Mouse (Mus musculus) WW6 (cell line): ENCODE data around the gene Cdkn2aipnl.

ENCODE experiments used
- DNase-seq: peaks from one replicate; pipeline ENCODE4 v3.0.0-alpha.2; 2013; ENCODE audit warnings: low read depth, low spot score

Cdkn2aipnl gene

DNA sequence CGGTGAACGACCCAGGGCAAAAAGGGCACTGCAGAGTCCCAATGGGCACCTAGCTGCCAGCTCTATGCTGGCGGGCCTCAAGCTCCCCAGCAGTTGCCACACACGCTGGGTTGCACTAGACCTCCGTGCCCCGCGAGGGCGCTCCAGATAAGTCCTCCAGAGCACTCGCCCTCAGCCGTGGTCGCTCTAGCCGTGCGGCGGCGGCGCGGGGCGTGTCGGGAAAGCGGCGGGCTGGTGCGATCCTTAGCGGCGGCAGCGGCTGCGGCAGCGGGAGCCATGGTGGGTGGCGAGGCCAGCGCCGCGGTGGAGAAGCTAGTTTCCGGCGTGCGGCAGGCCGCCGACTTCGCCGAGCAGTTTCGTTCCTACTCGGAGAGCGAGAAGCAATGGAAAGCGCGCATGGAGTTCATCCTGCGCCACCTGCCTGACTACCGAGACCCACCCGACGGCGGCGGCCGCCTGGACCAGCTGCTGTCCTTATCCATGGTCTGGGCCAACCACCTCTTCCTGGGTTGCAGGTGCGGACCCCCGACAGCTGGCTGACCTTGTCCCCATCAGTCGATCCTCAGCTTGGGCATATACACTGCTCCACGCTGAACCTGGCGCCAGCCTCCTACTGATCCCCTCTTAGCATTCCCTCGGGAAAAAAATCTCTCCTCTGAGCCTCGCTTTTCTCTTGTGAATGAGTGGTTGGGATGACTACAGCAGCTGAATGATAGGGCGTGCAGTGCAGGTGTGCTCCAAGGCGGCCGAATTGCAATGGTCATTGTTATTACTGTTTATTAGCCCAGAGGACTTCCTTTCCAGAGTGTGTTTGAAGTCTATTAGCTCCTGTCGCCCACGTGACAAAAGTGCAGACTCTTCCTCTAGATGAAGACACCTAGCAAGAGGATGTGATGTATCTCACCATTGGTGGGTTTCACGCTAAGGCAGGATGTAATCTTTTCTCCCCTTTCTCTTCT lies at the start of gene Cdkn2aipnl:
Gene Cdkn2aipnl (plus strand): TSS at position 219 of the 959 bp plus-strand sequence.
- DNase-seq: peak; percentile 92

DNA sequence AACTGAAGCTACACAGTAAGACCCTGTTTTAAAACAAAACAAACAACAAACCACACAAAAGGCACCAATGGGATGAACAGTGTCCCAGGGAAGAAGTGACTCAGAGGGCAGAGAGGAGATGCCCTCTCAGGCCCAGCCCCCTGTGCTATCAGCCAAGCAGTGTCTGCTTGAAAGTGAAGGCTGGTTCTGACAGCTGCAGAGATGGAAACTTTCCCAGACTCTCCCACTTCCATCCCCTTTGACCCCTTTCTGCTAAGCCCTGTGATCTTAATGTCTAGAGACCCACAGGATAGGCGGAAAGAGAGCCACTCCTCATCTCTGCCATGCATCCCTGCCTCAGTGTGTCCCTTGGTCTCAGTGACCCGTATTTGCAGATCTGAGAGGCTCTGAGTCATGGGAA lies 49.5 kb upstream of the Cdkn2aipnl start:
- DNase-seq: no peak

DNA sequence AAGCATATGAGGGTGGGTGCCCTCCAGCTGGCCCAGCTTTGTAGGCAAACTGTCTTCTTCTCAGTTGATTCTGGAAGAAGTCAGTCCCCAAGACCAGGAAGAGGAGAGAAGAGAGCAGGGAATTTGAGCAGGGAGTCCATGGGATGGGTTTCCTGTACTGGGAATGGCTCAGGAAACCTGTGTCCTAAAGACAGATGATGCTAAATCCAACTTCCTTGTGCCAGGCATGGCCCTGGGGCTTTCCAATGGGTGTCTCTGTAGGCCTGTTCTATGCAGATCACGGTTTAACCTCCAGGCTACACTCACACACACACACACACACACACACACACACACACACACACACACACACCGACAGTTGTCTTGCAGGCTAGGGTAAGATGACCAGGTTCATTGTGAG lies 48.9 kb upstream of the Cdkn2aipnl start:
- DNase-seq: no peak

DNA sequence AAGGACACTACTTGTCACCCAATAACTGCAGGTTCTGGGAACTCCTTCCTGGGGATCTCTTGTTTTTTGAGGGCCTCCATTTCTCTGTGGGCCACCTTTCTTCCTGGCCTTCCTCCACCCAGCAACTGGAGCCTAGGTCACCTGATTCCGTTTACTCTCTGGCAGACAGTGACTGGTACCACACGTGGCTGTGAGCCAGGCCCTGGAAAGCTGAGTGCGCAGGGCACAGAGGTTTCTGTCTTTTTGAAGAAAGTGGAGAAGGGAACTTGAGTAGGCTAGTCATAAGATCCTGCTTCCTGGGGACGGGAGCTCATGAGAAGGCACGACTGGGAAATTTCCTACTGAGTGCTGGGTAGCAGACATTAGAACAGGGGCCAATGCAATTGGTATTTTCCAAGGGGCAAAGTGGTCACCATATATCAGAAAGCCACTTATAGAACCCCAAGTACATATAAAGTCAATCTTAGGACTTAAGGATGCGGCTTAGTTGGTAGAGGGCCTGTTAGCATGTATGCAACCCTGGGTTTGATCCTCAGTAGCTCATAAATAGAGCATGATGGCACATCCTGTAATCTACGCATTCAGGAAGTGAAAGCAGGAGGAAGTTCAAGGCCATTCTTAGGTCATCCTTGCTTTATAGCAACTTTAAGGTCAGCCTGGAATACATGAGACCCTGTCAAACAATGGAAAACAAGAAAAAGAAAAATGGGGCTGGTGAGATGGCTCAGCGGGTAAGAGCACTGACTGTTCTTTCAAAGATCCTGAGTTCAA lies 45.9 kb upstream of the Cdkn2aipnl start:
- DNase-seq: no peak

DNA sequence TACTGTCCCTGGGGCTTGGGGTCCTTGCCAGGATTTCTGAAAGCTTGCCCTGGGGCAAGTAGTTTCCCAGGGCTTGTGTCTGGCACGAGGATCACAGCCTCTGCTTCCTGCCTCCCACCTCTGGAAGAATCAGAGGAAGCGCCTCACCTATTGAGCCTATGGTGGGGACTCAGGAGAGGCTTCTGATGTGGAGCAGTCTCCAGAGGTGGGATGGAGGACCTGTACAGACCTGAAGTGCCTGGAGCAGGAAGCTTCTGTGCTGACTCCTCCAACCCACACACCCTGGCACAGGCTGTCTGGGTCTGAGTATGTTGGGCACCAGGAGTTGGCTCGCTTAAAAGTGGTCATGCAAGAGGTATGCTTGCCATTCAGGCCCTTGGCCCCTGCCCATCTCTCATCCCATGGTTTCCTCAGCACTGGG lies 45.0 kb upstream of the Cdkn2aipnl start:
- no peak for DNase-seq

DNA sequence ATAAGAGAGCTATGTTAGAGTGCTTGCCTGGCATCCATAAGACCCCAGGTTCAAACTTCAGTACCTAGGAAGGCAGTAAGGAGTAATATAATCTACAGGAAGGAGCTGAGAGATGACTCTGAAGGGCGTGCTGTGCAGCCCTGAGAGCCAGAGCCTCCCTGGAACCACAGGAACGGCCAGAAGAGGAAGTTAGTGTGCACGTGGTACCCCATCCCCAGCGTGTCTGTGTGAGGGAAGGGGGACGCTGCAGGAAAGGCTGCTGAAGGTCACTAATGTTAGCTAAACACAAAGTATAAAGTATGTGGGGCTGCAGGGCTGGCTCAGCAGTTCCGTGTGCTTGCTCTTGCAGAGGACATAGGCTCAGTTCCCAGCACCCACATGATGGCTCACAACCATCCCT lies 41.9 kb upstream of the Cdkn2aipnl start:
- no peak for DNase-seq

DNA sequence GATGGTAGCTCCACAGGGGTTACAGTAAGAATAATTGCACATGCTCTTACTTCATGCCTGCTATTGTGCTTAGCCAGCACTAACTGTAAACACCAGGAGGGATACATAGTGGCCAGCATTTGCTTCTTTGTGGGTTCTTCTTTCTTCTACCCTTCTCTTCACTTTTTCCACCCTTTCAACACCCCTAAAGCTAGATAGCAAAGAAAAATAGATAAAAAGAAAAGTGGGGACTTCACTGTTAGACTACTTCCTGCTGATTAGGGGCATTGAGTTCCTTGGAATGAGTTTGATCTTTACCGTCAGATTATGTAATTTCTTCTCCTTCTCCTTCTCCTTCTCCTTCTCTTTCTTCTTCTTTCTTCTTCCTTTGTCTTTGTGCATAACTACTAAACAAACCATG lies 41.1 kb upstream of the Cdkn2aipnl start:
- DNase-seq: no peak

DNA sequence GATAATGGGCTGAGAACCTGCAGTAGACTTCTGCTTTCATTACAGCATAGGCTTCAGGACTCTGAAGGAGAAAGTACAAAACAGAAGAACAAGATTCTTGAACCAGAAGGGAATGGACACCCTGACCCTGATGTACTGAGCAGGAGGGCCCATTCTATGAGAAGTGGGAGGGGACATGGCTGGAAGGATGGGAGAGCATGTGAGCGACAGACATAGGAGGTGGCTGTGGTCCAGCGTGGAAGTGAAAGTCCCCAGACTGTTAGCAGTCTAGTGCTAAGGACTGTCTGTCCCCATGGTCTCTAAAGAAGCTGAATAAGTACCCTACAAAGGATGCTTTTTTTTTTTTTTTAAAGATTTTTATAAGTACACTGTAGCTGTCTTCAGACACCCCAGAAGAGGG lies 40.4 kb upstream of the Cdkn2aipnl start:
- DNase-seq: no peak

DNA sequence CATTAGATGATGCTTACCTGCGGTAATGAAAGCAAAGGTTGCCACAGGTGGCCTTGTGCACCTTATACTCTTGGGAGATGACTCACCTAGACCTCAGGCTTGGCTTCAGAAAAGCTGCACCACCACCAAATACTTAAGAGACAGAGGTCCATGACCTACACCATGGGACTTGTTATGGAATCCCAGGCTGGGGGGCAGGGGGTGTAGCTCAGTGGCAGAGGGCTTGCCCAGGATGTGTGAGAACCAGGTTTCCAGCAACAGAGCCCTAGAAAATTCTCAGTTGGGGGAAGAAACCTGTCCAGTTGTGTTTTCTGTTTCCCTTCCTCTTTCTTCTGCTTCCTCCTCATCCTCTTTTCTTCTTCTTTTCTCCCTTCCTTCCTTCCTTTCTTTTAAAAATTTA lies 36.3 kb upstream of the Cdkn2aipnl start:
- DNase-seq: no peak

DNA sequence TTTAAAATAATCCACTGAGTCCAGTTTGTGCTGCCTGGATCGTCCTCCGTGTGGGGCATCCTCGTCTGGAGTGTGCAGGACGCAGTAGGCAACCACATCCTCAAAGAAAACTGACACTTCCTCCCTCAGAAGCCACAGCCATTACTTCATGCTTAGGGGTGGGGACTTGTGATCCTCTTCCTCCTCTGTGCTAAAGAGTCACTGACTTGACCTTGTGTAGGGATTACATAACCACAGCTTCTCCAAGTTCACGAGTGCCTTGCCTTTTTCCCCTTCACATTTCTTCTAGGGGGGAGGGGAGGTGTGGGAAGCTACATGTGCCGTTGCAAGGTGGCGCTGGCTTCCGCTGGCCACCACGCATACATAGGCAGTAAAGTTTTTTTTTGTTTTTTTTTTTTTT lies 35.7 kb upstream of the Cdkn2aipnl start:
- DNase-seq: no peak

DNA sequence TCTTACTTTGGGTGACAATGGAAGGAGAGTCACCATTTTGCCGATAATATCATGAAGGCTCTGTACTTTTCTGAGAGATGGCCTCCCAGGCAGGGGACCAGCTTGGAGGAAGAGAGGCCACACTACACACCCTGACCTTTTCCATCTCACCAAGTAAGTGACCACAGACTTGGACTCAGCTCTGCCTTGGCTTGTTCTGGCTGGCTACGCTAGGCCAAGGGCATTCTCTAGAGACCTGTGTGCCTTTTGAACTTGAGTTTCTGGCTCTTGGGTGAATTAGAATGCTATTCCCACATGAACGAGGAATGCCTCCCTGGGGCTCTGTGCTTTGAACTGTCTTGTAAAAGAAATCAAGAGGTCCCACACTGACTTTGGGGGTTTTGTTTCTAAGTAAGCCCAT lies 33.2 kb upstream of the Cdkn2aipnl start:
- no peak for DNase-seq

DNA sequence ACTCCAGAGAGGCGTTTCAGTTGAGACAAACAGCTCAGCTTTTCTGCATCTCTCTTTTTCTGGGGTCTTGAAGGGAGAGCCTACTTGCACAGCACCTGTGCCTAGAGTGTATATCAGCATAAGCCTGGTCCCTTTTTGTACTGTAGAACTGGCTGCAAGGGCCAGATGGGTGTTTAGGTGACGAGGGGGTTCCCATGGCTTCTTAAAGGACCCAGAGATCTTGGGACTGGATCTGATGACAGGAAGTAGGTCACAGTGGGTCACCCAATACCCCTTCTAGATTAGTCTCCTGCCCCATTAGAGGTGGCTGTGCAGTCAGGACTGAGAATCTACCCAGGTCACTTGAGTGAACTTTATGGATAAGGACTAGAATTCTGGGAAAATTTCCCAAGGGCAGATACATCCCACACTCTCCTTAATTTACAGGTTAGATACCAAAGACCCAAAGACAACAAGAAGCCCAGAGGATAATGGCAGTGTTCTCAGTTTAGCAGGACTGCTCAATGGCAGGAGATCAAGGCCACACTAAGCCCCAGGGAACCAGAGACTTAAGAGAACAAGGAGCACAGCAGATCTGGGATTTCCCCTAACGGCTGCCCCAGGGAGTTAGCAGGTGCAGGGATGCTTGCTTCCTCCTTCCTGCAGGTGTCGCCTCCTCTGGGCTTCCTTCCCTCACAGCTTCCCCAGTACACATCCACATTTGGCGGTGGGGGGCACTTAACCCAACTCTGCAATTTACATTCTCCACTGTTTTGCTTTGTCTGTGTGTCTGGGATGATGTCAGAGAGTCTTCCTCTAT lies 31.6 kb upstream of the Cdkn2aipnl start:
- no peak for DNase-seq

DNA sequence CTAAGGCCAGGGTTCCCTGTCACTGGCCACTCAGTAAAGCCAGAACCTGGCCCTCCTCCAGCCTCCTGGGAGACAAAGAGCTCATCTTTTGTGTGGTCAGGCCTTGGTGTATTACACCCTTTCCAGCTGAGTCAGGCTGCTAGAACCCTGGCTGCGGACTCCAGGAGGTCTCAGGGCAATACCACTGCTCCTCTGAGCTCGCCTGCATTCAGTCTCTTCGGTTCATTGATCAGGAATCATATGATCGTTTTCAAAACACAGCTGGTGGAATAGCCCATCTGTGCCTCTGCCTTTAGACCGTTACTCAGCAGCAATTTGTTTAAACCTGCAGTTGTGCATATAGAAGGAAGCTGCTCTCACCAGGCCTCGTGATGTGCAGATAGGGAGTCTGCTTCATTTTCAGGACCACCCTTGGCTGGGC lies 30.1 kb upstream of the Cdkn2aipnl start:
- no peak for DNase-seq

DNA sequence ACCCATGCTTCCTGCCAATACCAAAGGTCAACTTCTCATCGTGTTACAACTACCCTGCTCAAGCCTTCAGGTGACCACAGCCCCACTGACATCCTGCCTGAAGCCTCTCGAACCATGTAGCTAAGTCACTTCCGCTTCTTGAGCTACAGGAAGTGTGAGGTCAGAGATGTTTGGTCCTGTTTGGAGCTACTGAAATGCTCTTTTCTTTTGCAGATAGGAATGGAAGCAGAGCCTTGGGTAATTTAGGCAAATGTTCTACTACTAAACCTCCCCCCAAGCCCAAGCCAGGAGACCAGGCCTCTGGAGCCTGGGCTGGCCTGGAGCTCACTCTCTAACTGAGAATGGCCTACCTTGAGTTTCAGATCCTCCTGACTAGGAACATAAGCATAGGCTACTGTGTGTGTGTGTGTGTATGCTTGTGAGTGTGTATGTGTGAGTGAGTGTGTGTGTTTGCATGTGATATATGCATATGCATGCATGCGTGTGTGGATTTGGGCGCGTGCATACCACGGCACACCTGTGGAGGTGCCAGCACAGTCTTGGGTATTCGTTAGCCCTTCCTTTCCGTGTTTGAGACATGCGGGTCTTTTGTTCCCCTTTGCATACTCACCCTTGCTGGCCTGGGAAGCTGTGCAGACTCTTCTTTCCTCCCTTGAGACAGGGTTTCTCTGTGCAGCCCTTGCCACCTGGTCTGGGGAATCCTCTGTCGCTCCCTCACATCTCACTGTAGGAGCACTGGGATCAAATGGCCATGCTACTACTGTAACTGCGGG lies 28.5 kb upstream of the Cdkn2aipnl start:
- no peak for DNase-seq

DNA sequence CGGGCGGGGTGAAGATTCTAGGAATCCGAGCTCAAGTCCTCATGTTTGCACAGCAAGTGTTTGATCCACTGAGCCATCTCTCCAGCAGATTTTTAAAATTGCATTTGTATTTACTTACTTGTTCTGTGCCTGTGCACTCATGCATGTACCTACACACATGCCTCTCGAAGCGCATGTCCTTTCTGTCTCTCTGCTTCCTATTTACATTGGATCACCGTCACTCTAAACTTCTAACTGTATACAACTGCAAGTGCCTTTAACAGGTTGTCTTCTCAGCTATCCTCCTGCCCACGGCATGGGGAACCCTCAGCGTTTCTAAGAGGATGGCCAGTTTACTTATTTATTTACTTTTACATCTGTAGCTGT lies 27.9 kb upstream of the Cdkn2aipnl start:
- DNase-seq: no peak

DNA sequence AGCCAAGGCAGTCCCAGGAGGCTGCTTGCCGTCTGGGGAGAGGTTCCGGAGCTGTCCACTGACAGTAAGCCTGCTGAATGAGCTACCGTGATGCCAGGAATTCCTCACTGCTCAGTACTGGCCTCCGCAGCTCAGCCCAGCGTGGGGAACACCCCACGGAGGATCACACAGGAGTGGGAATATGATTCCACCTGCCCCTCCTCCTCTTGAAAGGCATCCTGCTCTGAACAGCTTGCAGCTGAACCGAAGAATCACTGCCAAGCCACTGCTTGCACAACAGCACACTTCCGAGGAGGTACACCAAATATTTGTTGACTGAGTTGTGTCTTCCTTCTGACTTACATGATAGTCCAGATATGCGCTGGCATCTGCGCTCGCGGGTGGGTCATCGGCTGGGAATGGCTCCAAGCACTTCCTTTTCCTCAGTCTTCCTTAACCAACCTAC lies 26.9 kb upstream of the Cdkn2aipnl start:
- DNase-seq: no peak

DNA sequence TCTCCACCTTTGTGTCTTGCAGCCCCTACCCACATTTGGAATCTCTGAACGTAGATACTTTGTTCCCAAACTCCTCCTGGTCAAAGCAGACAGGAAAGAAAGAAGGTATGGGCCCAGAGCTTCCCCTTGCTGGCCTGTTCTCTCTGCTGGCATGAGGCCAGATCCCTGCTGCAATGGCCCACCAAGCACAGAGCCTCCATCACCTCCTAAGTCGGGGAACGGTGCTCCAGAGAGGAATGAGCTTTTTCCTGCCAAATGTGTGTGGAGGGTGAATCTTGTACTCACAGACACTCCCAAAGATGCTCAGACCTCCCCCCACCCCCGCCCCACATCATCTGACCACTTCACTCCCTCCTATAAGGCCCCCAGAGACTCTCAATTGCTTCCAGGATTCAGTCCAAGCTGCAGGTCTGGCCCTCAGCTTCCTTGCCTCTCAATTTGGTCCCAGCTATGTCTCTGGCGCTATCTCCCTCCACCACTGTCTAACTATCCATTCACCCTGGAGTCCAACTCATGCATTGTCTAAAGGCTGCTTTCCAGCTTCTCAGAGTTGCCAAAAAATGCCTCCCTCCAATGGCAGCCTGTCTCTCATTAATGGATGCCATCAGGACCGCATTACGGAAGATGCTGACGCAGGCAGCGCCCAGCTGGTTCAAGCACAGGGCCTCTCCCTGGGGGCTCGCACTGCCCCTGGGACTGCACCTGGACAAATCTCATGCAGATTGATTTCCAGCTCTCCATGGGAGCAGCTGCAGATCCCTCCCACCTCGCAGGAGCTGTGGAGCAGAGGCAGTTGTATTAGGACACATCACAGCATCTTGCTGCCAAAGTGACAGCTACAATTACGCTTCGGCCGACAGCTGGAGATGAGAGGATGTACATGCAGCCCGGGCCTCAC lies 24.6 kb upstream of the Cdkn2aipnl start:
- no peak for DNase-seq

DNA sequence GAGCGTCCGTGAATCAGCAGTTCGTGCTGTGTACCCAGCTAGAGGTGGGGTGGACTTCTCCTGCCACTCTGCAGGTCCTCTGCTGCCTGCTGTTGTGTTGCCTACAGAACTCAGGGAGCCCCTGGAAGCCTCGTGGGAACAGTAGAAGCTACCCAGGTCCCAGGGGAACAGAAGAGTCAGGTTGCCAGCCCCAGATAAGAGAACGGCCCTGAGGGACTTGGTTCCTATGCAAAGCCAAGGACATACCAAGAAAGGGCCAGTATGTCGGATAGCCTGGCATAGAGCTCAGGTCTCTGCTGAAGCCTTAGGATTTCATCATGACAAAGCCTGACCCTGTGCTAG lies 24.0 kb upstream of the Cdkn2aipnl start:
- DNase-seq: no peak

DNA sequence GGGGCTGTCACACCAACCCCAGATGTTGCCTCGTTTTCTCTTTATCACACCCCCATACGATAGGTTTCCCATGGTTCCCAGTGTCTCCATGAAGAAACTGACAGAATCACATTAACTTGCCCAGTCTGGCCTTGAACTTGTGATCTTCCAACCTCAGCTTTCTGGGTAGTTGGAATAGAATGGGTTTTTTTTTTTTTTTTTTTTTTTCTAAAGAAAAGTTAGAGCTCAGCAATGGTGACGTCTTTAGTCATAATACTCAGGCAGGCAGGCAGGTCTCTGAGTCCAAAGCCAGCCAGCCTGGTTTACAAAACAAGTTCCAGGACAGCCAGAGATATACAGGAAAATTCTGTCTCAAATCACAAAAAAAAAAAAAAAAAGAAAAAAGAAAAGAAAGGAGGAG lies 23.2 kb upstream of the Cdkn2aipnl start:
- DNase-seq: no peak

DNA sequence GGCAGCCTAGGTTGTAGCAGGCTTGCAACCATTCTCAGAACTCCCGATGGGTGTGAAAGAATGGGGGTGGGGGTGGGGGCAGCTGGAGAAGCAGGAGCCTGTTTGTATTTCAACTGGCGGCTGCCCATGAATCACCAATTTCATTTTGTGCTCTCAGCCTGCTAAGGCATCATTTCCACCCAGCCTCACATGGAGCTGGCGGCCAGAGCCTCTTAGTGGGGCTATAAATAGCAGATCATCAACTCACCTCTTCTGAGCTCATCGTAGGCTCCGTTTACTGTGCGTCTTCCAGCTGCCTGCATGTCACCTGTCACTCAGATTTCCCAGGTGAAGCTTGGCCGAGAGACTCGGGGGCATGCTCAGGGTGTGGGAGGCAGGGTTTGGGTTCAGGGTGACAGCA lies 21.9 kb upstream of the Cdkn2aipnl start:
- no peak for DNase-seq
